Mouse (Mus musculus): ENCODE data around the gene Ube2o. TPM values are rescaled to one million over a fixed set of nuclear protein-coding genes. Genes with fewer than 3 reads are reported as not detected.
"Not testable (repeated sequence)": the region's sequence is repeated elsewhere in the genome, so short reads cannot be mapped to it uniquely, and the experiment has no call there.

Gene Ube2o
- polyA plus RNA-seq, 1 experiment from 2014 or later, result 3.7 TPM

GRCm38 (mm10) chr11:116615735-116616437 lies 34.6 kb upstream of the Ube2o start:
- no peak overlapping the region; the same call in 1 of the 2 replicates for H3K27ac ChIP-seq (ENCODE audit: low read length)
- ATAC-seq, result peak; percentile 55
- H3K9me3 ChIP-seq (ENCODE audit: control insufficient read depth, low read length), result no peaks in the 10 kb centered on the region
- no peaks in the 10 kb centered on the region for H3K27me3 ChIP-seq (replicated peaks; ENCODE audit: control insufficient read depth, insufficient read depth, low read length)
- no peaks in the 10 kb centered on the region for H3K36me3 ChIP-seq (ENCODE audit: control insufficient read depth, insufficient read depth, low read length)
- no peak overlapping the region for H3K4me3 ChIP-seq (ENCODE audit: low read length)
- WGBS, result 36% methylated on average over 15 of the region's 15 CpGs
- no peak overlapping the region for H3K9ac ChIP-seq (ENCODE audit: low read depth, low read length)
- peaks cover 33% of the 10 kb centered on the region for H3K4me1 ChIP-seq (ENCODE audit: control insufficient read depth, insufficient read depth, low read length)
- H3K4me2 ChIP-seq (ENCODE audit: low read depth, low read length), result 0 out of 2 replicates have a peak overlapping the region, but pooled peaks have one; percentile 11

- peaks cover 15% of the 10 kb centered on the region for H3K4me1 ChIP-seq (ENCODE audit: control insufficient read depth, insufficient read depth, low read length)
- no peaks in the 10 kb centered on the region for H3K36me3 ChIP-seq (ENCODE audit: control insufficient read depth, insufficient read depth, low read length)
- no peaks in the 10 kb centered on the region for H3K9me3 ChIP-seq (ENCODE audit: control insufficient read depth, low read length)
- no peaks in the 10 kb centered on the region for H3K27me3 ChIP-seq (replicated peaks; ENCODE audit: control insufficient read depth, insufficient read depth, low read length)
- H3K4me2 ChIP-seq (ENCODE audit: low read depth, low read length), result no peak overlapping the region
- no peak overlapping the region for H3K27ac ChIP-seq (ENCODE audit: low read length)
- no peak for ATAC-seq
- H3K9ac ChIP-seq (ENCODE audit: low read depth, low read length), result no peak overlapping the region
- WGBS, result 90% methylated on average over 6 of the region's 6 CpGs
- no peak overlapping the region for H3K4me3 ChIP-seq (ENCODE audit: low read length)
Measured at GRCm38 (mm10) chr11:116613234-116613633, 32.0 kb upstream of the Ube2o start.

GRCm38 (mm10) chr11:116612554-116612953 lies 31.3 kb upstream of the Ube2o start:
- H3K9me3 ChIP-seq (ENCODE audit: control insufficient read depth, low read length), result no peaks in the 10 kb centered on the region
- no peaks in the 10 kb centered on the region for H3K27me3 ChIP-seq (replicated peaks; ENCODE audit: control insufficient read depth, insufficient read depth, low read length)
- peaks cover 15% of the 10 kb centered on the region for H3K4me1 ChIP-seq (ENCODE audit: control insufficient read depth, insufficient read depth, low read length)
- ATAC-seq, result no peak
- WGBS, result 92% methylated on average over 1 of the region's 1 CpGs
- H3K27ac ChIP-seq (ENCODE audit: low read length), result no peak overlapping the region
- H3K4me2 ChIP-seq (ENCODE audit: low read depth, low read length), result no peak overlapping the region
- H3K9ac ChIP-seq (ENCODE audit: low read depth, low read length), result no peak overlapping the region
- no peak overlapping the region for H3K4me3 ChIP-seq (ENCODE audit: low read length)
- no peaks in the 10 kb centered on the region for H3K36me3 ChIP-seq (ENCODE audit: control insufficient read depth, insufficient read depth, low read length)

- Histone ChIP-seq H3K4me3 (ENCODE audit: low read length) (no peak overlapping the region), H3K4me1 (ENCODE audit: control insufficient read depth, insufficient read depth, low read length) (peaks cover 15% of the 10 kb centered on the region), H3K27ac (ENCODE audit: low read length) (no peak overlapping the region), H3K9ac (ENCODE audit: low read depth, low read length) (no peak overlapping the region), H3K27me3 (replicated peaks; ENCODE audit: control insufficient read depth, insufficient read depth, low read length) (no peaks in the 10 kb centered on the region), H3K9me3 (ENCODE audit: control insufficient read depth, low read length) (no peaks in the 10 kb centered on the region), H3K4me2 (ENCODE audit: low read depth, low read length) (no peak overlapping the region), H3K36me3 (ENCODE audit: control insufficient read depth, insufficient read depth, low read length) (no peaks in the 10 kb centered on the region)
- 91% methylated on average over 9 of the region's 9 CpGs for whole genome bisulfite sequencing
- no peak for ATAC-seq
Measured at GRCm38 (mm10) chr11:116611883-116612282, 30.6 kb upstream of the Ube2o start.

GRCm38 (mm10) chr11:116611168-116611567 lies 29.9 kb upstream of the Ube2o start:
- H3K4me2 ChIP-seq (ENCODE audit: low read depth, low read length); H3K36me3 ChIP-seq (ENCODE audit: control insufficient read depth, insufficient read depth, low read length); H3K9ac ChIP-seq (ENCODE audit: low read depth, low read length); H3K27ac ChIP-seq (ENCODE audit: low read length); H3K4me3 ChIP-seq (ENCODE audit: low read length); H3K9me3 ChIP-seq (ENCODE audit: control insufficient read depth, low read length); ATAC-seq; H3K27me3 ChIP-seq (replicated peaks; ENCODE audit: control insufficient read depth, insufficient read depth, low read length): not testable (repeated sequence)
- peaks cover 12% of the 10 kb centered on the region for H3K4me1 ChIP-seq (ENCODE audit: control insufficient read depth, insufficient read depth, low read length)
- WGBS, result 93% methylated on average over 9 of the region's 9 CpGs

GRCm38 (mm10) chr11:116609965-116610630 lies 28.9 kb upstream of the Ube2o start:
- Histone ChIP-seq H3K4me1 (ENCODE audit: control insufficient read depth, insufficient read depth, low read length) (peaks cover 2% of the 10 kb centered on the region; the same call in 1 of the 2 replicates), H3K27ac (ENCODE audit: low read length) (no peak overlapping the region), H3K27me3 (replicated peaks; ENCODE audit: control insufficient read depth, insufficient read depth, low read length) (no peaks in the 10 kb centered on the region), H3K9me3 (ENCODE audit: control insufficient read depth, low read length) (no peaks in the 10 kb centered on the region), H3K4me2 (ENCODE audit: low read depth, low read length) (no peak overlapping the region), H3K4me3 (ENCODE audit: low read length) (no peak overlapping the region), H3K36me3 (ENCODE audit: control insufficient read depth, insufficient read depth, low read length) (no peaks in the 10 kb centered on the region), H3K9ac (ENCODE audit: low read depth, low read length) (no peak overlapping the region)
- WGBS, result 83% methylated on average over 15 of the region's 15 CpGs
- no peak for ATAC-seq

- Histone ChIP-seq H3K27me3 (replicated peaks; ENCODE audit: control insufficient read depth, insufficient read depth, low read length) (no peaks in the 10 kb centered on the region), H3K9ac (ENCODE audit: low read depth, low read length) (no peak overlapping the region), H3K9me3 (ENCODE audit: control insufficient read depth, low read length) (no peaks in the 10 kb centered on the region), H3K4me3 (ENCODE audit: low read length) (no peak overlapping the region), H3K4me1 (ENCODE audit: control insufficient read depth, insufficient read depth, low read length) (no peaks in the 10 kb centered on the region), H3K27ac (ENCODE audit: low read length) (no peak overlapping the region), H3K4me2 (ENCODE audit: low read depth, low read length) (no peak overlapping the region), H3K36me3 (ENCODE audit: control insufficient read depth, insufficient read depth, low read length) (peaks cover 3% of the 10 kb centered on the region; the same call in 1 of the 2 replicates)
- no peak for ATAC-seq
- 91% methylated on average over 3 of the region's 3 CpGs for WGBS
Measured at GRCm38 (mm10) chr11:116607717-116608116, 26.5 kb upstream of the Ube2o start.

GRCm38 (mm10) chr11:116604097-116604496 lies 22.9 kb upstream of the Ube2o start:
- 91% methylated on average over 12 of the region's 12 CpGs for WGBS
- no peaks in the 10 kb centered on the region for H3K4me1 ChIP-seq (ENCODE audit: control insufficient read depth, insufficient read depth, low read length)
- no peaks in the 10 kb centered on the region for H3K27me3 ChIP-seq (replicated peaks; ENCODE audit: control insufficient read depth, insufficient read depth, low read length)
- ATAC-seq, result no peak
- no peak overlapping the region for H3K4me2 ChIP-seq (ENCODE audit: low read depth, low read length)
- H3K27ac ChIP-seq (ENCODE audit: low read length), result no peak overlapping the region
- no peak overlapping the region for H3K9ac ChIP-seq (ENCODE audit: low read depth, low read length)
- H3K36me3 ChIP-seq (ENCODE audit: control insufficient read depth, insufficient read depth, low read length), result peaks cover 7% of the 10 kb centered on the region; the same call in 1 of the 2 replicates
- no peaks in the 10 kb centered on the region for H3K9me3 ChIP-seq (ENCODE audit: control insufficient read depth, low read length)
- no peak overlapping the region for H3K4me3 ChIP-seq (ENCODE audit: low read length)

- ATAC-seq, result no peak
- no peaks in the 10 kb centered on the region for H3K4me1 ChIP-seq (ENCODE audit: control insufficient read depth, insufficient read depth, low read length)
- H3K27ac ChIP-seq (ENCODE audit: low read length), result no peak overlapping the region
- no peak overlapping the region for H3K9ac ChIP-seq (ENCODE audit: low read depth, low read length)
- H3K4me2 ChIP-seq (ENCODE audit: low read depth, low read length), result no peak overlapping the region
- peaks cover 7% of the 10 kb centered on the region; the same call in 1 of the 2 replicates for H3K36me3 ChIP-seq (ENCODE audit: control insufficient read depth, insufficient read depth, low read length)
- H3K27me3 ChIP-seq (replicated peaks; ENCODE audit: control insufficient read depth, insufficient read depth, low read length), result no peaks in the 10 kb centered on the region
- no peak overlapping the region for H3K4me3 ChIP-seq (ENCODE audit: low read length)
- 89% methylated on average over 10 of the region's 10 CpGs for WGBS
- no peaks in the 10 kb centered on the region for H3K9me3 ChIP-seq (ENCODE audit: control insufficient read depth, low read length)
Measured at GRCm38 (mm10) chr11:116603339-116603738, 22.1 kb upstream of the Ube2o start.

Data from intestine, embryonic 16.5 days (tissue).